Mouse (Mus musculus) lung, postnatal 4 days (tissue): ENCODE measurements around the gene Rassf3.

Source experiments
- DNase-seq, 2 experiments: peaks; one replicate each; pipeline ENCODE4 v3.0.0; 2021

The Rassf3 gene

GRCm38 (mm10) chr10:121428011-121428711, 48.0 kb downstream of the Rassf3 start:
- no peak for DNase-seq

DNA sequence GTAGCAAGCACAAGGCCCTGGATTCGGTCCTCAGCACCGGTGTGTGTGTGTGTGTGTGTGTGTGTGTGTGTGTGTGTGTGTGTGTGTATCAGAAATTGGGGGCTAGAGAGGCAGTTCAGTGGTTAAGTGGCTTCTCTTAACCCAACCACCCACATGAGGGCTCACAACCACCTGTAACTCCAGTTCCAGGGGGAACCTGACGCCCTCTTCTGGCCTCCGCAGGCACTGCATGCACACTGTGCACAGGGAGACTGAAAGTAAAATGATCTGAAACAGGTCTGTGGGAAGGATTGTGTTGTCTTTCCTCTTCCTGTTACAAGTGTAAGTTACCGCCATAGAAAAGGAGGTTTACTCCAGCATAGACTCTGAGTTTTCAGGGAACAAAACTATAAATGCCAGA, 49.0 kb downstream of the Rassf3 start:
- DNase-seq: peak in 1 of 2 experiments; percentile 71

GRCm38 (mm10) chr10:121426458-121427070, 49.6 kb downstream of the Rassf3 start:
- no peak for DNase-seq

GRCm38 (mm10) chr10:121425506-121426025, 50.6 kb downstream of the Rassf3 start:
- no peak for DNase-seq

- DNase-seq: no peak
These were observed 51.1 kb downstream of the Rassf3 start for GRCm38 (mm10) chr10:121425079-121425478.

- DNase-seq: no peak
These were observed 51.7 kb downstream of the Rassf3 start for GRCm38 (mm10) chr10:121424455-121424854.

DNA sequence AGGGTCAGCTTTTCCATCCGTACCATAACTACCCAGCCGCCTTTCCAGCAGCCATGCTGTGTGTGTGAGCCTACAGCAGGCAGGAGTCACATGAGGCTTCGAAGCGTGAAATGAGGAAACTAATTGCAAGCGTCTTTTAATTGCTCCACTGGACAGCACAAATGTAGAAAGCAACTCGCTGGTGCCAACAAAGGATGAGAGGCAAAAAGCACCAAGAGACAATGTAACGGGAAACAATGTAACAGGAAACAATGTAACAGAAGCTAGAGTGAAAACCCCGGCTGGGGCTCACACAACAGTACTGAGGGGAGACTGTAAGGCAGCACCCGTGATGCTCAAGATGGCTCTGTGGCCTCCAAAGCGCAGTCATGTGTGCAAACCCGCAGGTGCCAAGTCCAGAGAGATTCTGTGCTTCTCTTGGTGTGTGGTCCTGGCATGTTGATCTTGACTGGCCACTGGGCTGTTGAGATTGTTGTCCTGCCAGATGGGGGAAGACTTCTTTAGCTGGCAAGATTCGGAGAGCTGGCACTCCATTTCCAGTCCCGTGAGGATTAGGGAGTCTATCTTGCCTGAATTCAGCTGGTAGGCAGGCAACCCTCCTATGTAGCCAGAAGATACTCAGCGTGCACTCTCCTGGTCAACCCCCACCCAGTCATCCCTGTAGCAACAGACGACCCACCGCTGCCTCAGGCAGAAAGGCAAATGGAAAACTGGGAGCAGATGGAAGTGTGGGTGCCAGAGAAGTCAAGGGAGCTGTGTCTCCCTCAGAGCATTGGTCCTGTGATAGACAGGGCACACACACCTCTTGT, 52.4 kb downstream of the Rassf3 start:
- peak in 1 of 2 experiments; percentile 16 for DNase-seq

DNA sequence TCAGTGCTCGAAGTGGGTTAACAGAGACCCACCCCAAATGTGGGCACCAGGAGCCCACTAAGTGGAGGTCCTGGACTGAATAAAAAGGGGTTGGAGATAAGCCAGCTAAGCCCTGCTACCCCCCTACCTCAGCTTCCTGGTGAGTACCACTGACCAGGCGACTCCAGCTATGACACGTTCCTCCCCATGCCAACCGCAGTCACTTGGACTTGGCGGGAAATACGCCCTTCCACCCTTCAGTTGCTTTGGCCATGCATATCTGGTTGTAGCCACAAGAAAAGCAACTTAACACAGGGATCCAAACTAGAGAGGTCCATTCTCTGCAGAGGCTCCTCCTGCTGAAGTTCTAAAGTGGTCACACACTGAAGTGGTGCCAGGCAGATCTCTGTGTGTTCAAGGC, 53.9 kb downstream of the Rassf3 start:
- no peak for DNase-seq

DNA sequence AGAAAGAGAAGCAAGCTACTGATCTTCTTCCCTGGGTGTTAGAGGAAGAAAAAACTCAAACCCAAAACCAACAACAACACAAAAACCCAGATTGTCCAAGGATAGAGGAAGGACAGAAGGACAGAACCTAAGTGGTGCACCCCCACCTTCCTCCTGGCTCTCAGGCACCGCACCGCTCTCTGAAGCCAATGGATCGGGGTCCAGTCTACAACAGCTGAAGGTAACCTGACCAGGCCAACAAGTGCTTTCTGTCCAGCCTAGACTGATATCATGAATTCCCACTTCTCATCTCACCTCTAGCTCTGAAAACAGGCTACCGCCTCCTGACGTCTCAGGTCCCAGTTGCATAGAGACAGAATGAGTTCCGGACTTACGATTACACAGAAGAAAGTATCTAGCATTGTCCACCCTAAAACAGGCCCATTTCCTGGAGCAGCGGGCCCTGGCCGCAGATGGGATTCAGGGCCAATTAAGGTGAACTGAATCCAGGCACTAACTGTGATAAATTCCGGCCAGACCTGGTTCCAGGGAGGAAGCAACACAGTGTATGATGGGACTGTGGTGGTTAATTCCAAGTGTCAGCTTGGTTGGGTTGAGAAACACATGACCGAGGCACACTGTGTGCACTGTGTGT, 54.4 kb downstream of the Rassf3 start:
- no peak for DNase-seq

GRCm38 (mm10) chr10:121421023-121421422, 55.1 kb downstream of the Rassf3 start:
- DNase-seq: peak in 1 of 2 experiments; percentile 70

GRCm38 (mm10) chr10:121419640-121420470, 56.3 kb downstream of the Rassf3 start:
- DNase-seq: peak; percentile 71 to 84

GRCm38 (mm10) chr10:121418835-121419234, 57.3 kb downstream of the Rassf3 start:
- DNase-seq: no peak

- no peak for DNase-seq
These were observed 62.0 kb downstream of the Rassf3 start for GRCm38 (mm10) chr10:121414127-121414526.

DNA sequence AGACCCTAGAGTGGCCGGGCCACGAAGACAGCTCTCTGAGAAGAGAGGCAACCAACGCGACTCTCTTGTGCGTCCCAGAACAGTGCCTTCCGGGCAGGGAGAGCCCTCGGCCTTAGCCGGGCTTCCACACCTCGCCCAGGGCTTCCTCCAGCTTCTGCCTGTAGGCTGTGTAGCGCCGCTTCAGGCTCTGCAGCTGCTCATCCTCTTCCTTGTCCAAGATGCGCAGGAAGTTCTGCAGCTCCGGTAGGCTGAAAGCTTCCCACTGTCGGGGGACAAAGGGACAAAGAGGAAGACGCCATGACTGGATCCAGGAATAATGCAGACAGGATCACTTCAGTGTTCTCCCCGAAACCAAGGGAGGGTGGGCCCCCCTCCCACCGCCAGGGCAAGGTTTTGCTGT, 63.3 kb downstream of the Rassf3 start:
- no peak for DNase-seq

GRCm38 (mm10) chr10:121411721-121412455, 64.3 kb downstream of the Rassf3 start:
- DNase-seq: no peak

DNA sequence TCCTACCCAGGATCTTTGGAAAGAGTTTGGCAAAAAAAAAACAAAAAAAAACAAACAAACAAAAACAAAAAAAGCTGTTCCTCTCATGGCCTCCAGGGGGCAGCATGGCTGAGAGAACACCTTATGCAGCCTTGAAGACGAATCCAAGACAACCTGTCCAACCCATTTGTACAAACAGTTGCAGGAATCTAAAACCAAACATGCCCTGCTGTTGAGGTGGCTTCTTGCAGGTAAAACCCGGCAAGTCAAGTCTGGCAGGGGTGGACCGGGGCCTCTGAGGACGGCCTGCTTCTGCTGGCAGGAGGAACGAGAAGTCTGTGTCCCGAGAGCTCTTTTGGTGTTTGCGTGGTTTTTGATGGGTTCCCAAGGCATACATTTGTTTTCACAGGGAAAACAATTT, 66.4 kb downstream of the Rassf3 start:
- DNase-seq: peak; percentile 60 to 80

DNA sequence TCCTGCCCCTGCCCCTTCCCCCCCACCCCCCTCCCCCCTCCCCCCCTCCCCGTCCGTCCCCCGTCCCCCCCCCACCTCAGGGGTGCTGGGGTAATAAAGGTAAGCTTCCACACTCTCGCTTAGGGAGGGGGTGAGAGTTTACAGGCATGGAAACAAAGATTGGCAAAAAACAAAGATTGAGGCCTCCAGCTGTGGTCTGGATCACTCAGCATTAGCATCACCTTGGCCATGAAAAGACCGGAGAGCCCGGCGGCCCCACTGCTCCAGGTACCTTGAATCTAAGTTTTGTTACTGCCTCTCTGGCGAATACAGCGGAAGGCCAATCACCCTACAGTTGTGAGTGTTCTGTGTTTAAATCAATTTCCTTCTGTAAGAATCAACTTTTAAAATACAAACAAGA, 72.2 kb downstream of the Rassf3 start:
- no peak for DNase-seq

DNA sequence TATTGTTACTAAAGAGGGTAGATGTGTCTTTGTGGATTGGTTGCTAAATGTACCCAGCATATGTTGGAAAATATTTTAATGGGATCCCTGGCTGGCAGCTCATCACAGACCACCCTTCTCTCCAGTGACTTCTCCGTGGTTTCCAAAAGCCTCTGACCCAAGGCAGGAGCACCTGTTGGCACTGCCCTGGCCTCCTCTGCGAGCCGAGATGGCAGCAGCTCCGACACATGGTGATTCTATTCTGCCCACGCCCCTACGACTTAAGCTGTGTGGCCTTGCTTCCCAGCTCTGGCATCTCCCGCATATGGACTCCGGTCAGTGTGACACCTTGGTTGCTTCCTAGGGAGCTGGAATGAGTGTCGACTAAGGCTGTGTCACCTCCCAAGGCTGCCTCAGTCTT, 73.0 kb downstream of the Rassf3 start:
- no peak for DNase-seq

GRCm38 (mm10) chr10:121401005-121401404, 75.1 kb downstream of the Rassf3 start:
- no peak for DNase-seq

GRCm38 (mm10) chr10:121398599-121398998, 77.5 kb downstream of the Rassf3 start:
- no peak for DNase-seq

- peak; percentile 54 to 61 for DNase-seq
These were observed 80.5 kb downstream of the Rassf3 start for GRCm38 (mm10) chr10:121395542-121396176.
